In genomic region chr10:128912791-128913190, GRCm38 (mm10) we compare ENCODE assay signal across 10 mouse cellular contexts. TPM values are rescaled to one million over a fixed set of nuclear protein-coding genes. Genes with fewer than 3 reads are reported as not detected.
DNase-seq lines count a peak whose midpoint lies in the region; ATAC-seq and TF ChIP-seq lines count a peak whose summit lies in the region.
"Had no signal": no experiment of that assay in that cellular context is flagged by ENCODE, and none has a peak within 500 bp of the region (broad histone marks: within the 10 kb centered on the region; RNA-seq: fewer than 3 reads in every experiment).

No protein-coding gene starts in this region.

- TF ChIP-seq EP300 in stomach, postnatal 0 days (optimal IDR thresholded peaks at IDR 0.05): no peak

- peaks cover 35% of the 10 kb centered on the region for H3K4me1 ChIP-seq in hindbrain, embryonic 15.5 days (replicated peaks)
- peaks cover 50% of the 10 kb centered on the region for H3K4me1 ChIP-seq in hindbrain, embryonic 10.5 days (replicated peaks)
- peaks cover 18% of the 10 kb centered on the region; the same call in 1 of the 2 replicates for H3K4me1 ChIP-seq in stomach, embryonic 15.5 days
- H3K4me1 ChIP-seq in stomach, postnatal 0 days (replicated peaks; ENCODE audit: control insufficient read depth, insufficient read depth): no peaks in the 10 kb centered on the region
- H3K4me1 ChIP-seq in limb, embryonic 10.5 days: peaks cover 46% of the 10 kb centered on the region

- TF ChIP-seq CTCF in stomach, postnatal 0 days (IDR thresholded peaks at IDR 0.05; ENCODE audit: low read depth): no peak

- H3K36me3 ChIP-seq in hindbrain, embryonic 15.5 days: no peaks in the 10 kb centered on the region; the same call in 1 of the 2 replicates
- peaks cover 54% of the 10 kb centered on the region for H3K36me3 ChIP-seq in hindbrain, embryonic 10.5 days
- peaks cover 32% of the 10 kb centered on the region for H3K36me3 ChIP-seq in stomach, embryonic 15.5 days
- H3K36me3 ChIP-seq in stomach, postnatal 0 days (ENCODE audit: control insufficient read depth, insufficient read depth, low read length): peaks cover 15% of the 10 kb centered on the region
- peaks cover 66% of the 10 kb centered on the region for H3K36me3 ChIP-seq in limb, embryonic 10.5 days

- no peaks in the 10 kb centered on the region for H3K9me3 ChIP-seq in hindbrain, embryonic 15.5 days
- H3K9me3 ChIP-seq in hindbrain, embryonic 10.5 days: no peaks in the 10 kb centered on the region
- no peaks in the 10 kb centered on the region for H3K9me3 ChIP-seq in stomach, embryonic 15.5 days
- H3K9me3 ChIP-seq in stomach, postnatal 0 days (ENCODE audit: control insufficient read depth, low read length): no peaks in the 10 kb centered on the region
- H3K9me3 ChIP-seq in limb, embryonic 10.5 days (replicated peaks): no peaks in the 10 kb centered on the region
- H3K9me3 ChIP-seq: megakaryocyte, embryonic 14.5 days had no signal

- no peak overlapping the region for H3K4me3 ChIP-seq in hindbrain, embryonic 15.5 days
- H3K4me3 ChIP-seq in hindbrain, embryonic 10.5 days: no peak overlapping the region
- no peak overlapping the region for H3K4me3 ChIP-seq in stomach, embryonic 15.5 days (replicated peaks)
- H3K4me3 ChIP-seq in stomach, postnatal 0 days (ENCODE audit: low read depth, low read length): no peak overlapping the region
- no peak overlapping the region for H3K4me3 ChIP-seq in limb, embryonic 10.5 days
- H3K4me3 ChIP-seq: megakaryocyte, embryonic 14.5 days had no signal

- H3K9ac ChIP-seq in hindbrain, embryonic 15.5 days: no peak overlapping the region
- H3K9ac ChIP-seq in stomach, embryonic 15.5 days: no peak overlapping the region
- no peak overlapping the region for H3K9ac ChIP-seq in stomach, postnatal 0 days (ENCODE audit: low read length)

- no peak for DNase-seq in hindbrain, embryonic 10.5 days (ENCODE audit: low spot score)
- no peak for DNase-seq in stomach, postnatal 0 days (ENCODE audit: low spot score)
- no peak for DNase-seq in limb, embryonic 10.5 days (ENCODE audit: low spot score)

- no peak for ATAC-seq in hindbrain, embryonic 15.5 days (ENCODE audit: low FRiP score, low read depth)
- no peak for ATAC-seq in stomach, embryonic 15.5 days (ENCODE audit: insufficient read depth, low FRiP score, low read depth)
- ATAC-seq in stomach, postnatal 0 days (ENCODE audit: low FRiP score, low TSS enrichment): no peak
- no peak for ATAC-seq in megakaryocyte, adult 5-6 weeks (ENCODE audit: poor library complexity, severe bottlenecking)
- ATAC-seq in erythroid progenitor cell, adult 5-6 weeks (replicated peaks; ENCODE audit: low FRiP score, poor library complexity, severe bottlenecking): no peak

- no peak overlapping the region for H3K4me2 ChIP-seq in hindbrain, embryonic 15.5 days
- no peak overlapping the region for H3K4me2 ChIP-seq in stomach, embryonic 15.5 days
- H3K4me2 ChIP-seq in stomach, postnatal 0 days (replicated peaks; ENCODE audit: low read depth): no peak overlapping the region

- H3K27ac ChIP-seq in hindbrain, embryonic 15.5 days (replicated peaks): peak overlapping the region; percentile 41; the same call in 1 of the 2 replicates
- H3K27ac ChIP-seq in hindbrain, embryonic 10.5 days: no peak overlapping the region
- 0 out of 2 replicates have a peak overlapping the region, but pooled peaks have one; percentile 3 for H3K27ac ChIP-seq in stomach, embryonic 15.5 days
- no peak overlapping the region for H3K27ac ChIP-seq in stomach, postnatal 0 days (replicated peaks)
- H3K27ac ChIP-seq in limb, embryonic 10.5 days: peak overlapping the region; percentile 61; the same call in 1 of the 2 replicates

- H3K27me3 ChIP-seq in hindbrain, embryonic 15.5 days: no peaks in the 10 kb centered on the region
- peaks cover 24% of the 10 kb centered on the region for H3K27me3 ChIP-seq in hindbrain, embryonic 10.5 days (ENCODE audit: insufficient read depth, poor library complexity, severe bottlenecking)
- no peaks in the 10 kb centered on the region for H3K27me3 ChIP-seq in stomach, embryonic 15.5 days (replicated peaks)
- H3K27me3 ChIP-seq in stomach, postnatal 0 days (ENCODE audit: control insufficient read depth, insufficient read depth, low read length): no peaks in the 10 kb centered on the region
- no peaks in the 10 kb centered on the region for H3K27me3 ChIP-seq in limb, embryonic 10.5 days (ENCODE audit: low read depth, poor library complexity, severe bottlenecking)

- 79% methylated on average over 4 of the region's 4 CpGs for WGBS in hindbrain, embryonic 15.5 days
- WGBS in hindbrain, embryonic 10.5 days: 82% methylated on average over 4 of the region's 4 CpGs
- WGBS in stomach, embryonic 15.5 days: 75% methylated on average over 4 of the region's 4 CpGs
- WGBS in stomach, postnatal 0 days: 68% methylated on average over 4 of the region's 4 CpGs
- WGBS in limb, embryonic 10.5 days: 86% methylated on average over 4 of the region's 4 CpGs

RNA-seq across cellular contexts. Expression of gene Rdh5, which starts 9.9 kb away (rescaled TPM):
- polyA plus RNA-seq in hindbrain, embryonic 15.5 days (2015; fragmentation: Nextera tagmentation; extraction: Ambion mirVana): 20.9 and 22.1 TPM in 2 replicates
- 15.8 and 18.7 TPM in 2 replicates for polyA plus RNA-seq in hindbrain, embryonic 10.5 days (2016; fragmentation: Nextera tagmentation; extraction: Ambion mirVana)
- 12.9 and 15.0 TPM in 2 replicates for polyA plus RNA-seq in stomach, embryonic 15.5 days (2015; fragmentation: Nextera tagmentation; extraction: Ambion mirVana)
- 8.1 and 9.5 TPM in 2 replicates for polyA plus RNA-seq in stomach, postnatal 0 days (2015; fragmentation: Nextera tagmentation; extraction: Ambion mirVana)
- polyA plus RNA-seq in limb, embryonic 10.5 days (2016; fragmentation: Nextera tagmentation; extraction: Ambion mirVana): 9.2 and 10.2 TPM in 2 replicates
- total RNA-seq in megakaryocyte, adult 5-6 weeks (2015): 3.4 and 6.0 TPM in 2 replicates
- 0.94 and 3.6 TPM in 2 replicates for total RNA-seq in megakaryocyte, adult 5-6 weeks (2017)
- total RNA-seq in erythroid progenitor cell, adult 5-6 weeks (2015; ENCODE audit: low replicate concordance): 11.7 TPM in 1 of 2 replicates, not detected in the other
- 20.1 TPM in 1 of 2 replicates, not detected in the other for total RNA-seq in erythroid progenitor cell, adult 5-6 weeks (2017; ENCODE audit: low replicate concordance)

RNA-seq across cellular contexts. Expression of gene Bloc1s1, which starts 11.0 kb away (rescaled TPM):
- 266 and 268 TPM in 2 replicates for polyA plus RNA-seq in hindbrain, embryonic 15.5 days (2015; fragmentation: Nextera tagmentation; extraction: Ambion mirVana)
- 229 and 285 TPM in 2 replicates for polyA plus RNA-seq in hindbrain, embryonic 10.5 days (2016; fragmentation: Nextera tagmentation; extraction: Ambion mirVana)
- 190 and 208 TPM in 2 replicates for polyA plus RNA-seq in stomach, embryonic 15.5 days (2015; fragmentation: Nextera tagmentation; extraction: Ambion mirVana)
- 194 and 198 TPM in 2 replicates for polyA plus RNA-seq in stomach, postnatal 0 days (2015; fragmentation: Nextera tagmentation; extraction: Ambion mirVana)
- polyA plus RNA-seq in limb, embryonic 10.5 days (2016; fragmentation: Nextera tagmentation; extraction: Ambion mirVana): 168 and 182 TPM in 2 replicates
- 190 and 212 TPM in 2 replicates for total RNA-seq in megakaryocyte, adult 5-6 weeks (2015)
- total RNA-seq in megakaryocyte, adult 5-6 weeks (2017): 135 and 165 TPM in 2 replicates
- 49.0 and 51.2 TPM in 2 replicates for total RNA-seq in erythroid progenitor cell, adult 5-6 weeks (2015; ENCODE audit: low replicate concordance)
- 15.5 and 37.2 TPM in 2 replicates for total RNA-seq in erythroid progenitor cell, adult 5-6 weeks (2017; ENCODE audit: low replicate concordance)

RNA-seq across cellular contexts. Expression of gene Cd63, which starts 12.0 kb away (rescaled TPM):
- 262 and 274 TPM in 2 replicates for polyA plus RNA-seq in hindbrain, embryonic 15.5 days (2015; fragmentation: Nextera tagmentation; extraction: Ambion mirVana)
- polyA plus RNA-seq in hindbrain, embryonic 10.5 days (2016; fragmentation: Nextera tagmentation; extraction: Ambion mirVana): 240 and 253 TPM in 2 replicates
- polyA plus RNA-seq in stomach, embryonic 15.5 days (2015; fragmentation: Nextera tagmentation; extraction: Ambion mirVana): 693 and 758 TPM in 2 replicates
- 760 and 773 TPM in 2 replicates for polyA plus RNA-seq in stomach, postnatal 0 days (2015; fragmentation: Nextera tagmentation; extraction: Ambion mirVana)
- polyA plus RNA-seq in limb, embryonic 10.5 days (2016; fragmentation: Nextera tagmentation; extraction: Ambion mirVana): 430 and 439 TPM in 2 replicates
- total RNA-seq in megakaryocyte, adult 5-6 weeks (2015): 60.5 and 76.0 TPM in 2 replicates
- 46.8 and 47.1 TPM in 2 replicates for total RNA-seq in megakaryocyte, adult 5-6 weeks (2017)
- 57.4 and 85.1 TPM in 2 replicates for total RNA-seq in erythroid progenitor cell, adult 5-6 weeks (2015; ENCODE audit: low replicate concordance)
- 17.7 and 28.4 TPM in 2 replicates for total RNA-seq in erythroid progenitor cell, adult 5-6 weeks (2017; ENCODE audit: low replicate concordance)
- total RNA-seq: CH12.LX had no signal

RNA-seq across cellular contexts. Expression of gene Itga7, which starts 20.8 kb away (rescaled TPM):
- 8.9 TPM in 2 replicates for polyA plus RNA-seq in hindbrain, embryonic 15.5 days (2015; fragmentation: Nextera tagmentation; extraction: Ambion mirVana)
- polyA plus RNA-seq in hindbrain, embryonic 10.5 days (2016; fragmentation: Nextera tagmentation; extraction: Ambion mirVana): 3.7 and 4.0 TPM in 2 replicates
- 5.2 and 5.7 TPM in 2 replicates for polyA plus RNA-seq in stomach, embryonic 15.5 days (2015; fragmentation: Nextera tagmentation; extraction: Ambion mirVana)
- polyA plus RNA-seq in stomach, postnatal 0 days (2015; fragmentation: Nextera tagmentation; extraction: Ambion mirVana): 8.5 and 8.7 TPM in 2 replicates
- 0.15 and 0.24 TPM in 2 replicates for polyA plus RNA-seq in limb, embryonic 10.5 days (2016; fragmentation: Nextera tagmentation; extraction: Ambion mirVana)
- not detected in 2 replicates for total RNA-seq in megakaryocyte, adult 5-6 weeks (2015)
- not detected in 2 replicates for total RNA-seq in megakaryocyte, adult 5-6 weeks (2017)
- not detected in 2 replicates for total RNA-seq in erythroid progenitor cell, adult 5-6 weeks (2015; ENCODE audit: low replicate concordance)
- not detected in 2 replicates for total RNA-seq in erythroid progenitor cell, adult 5-6 weeks (2017; ENCODE audit: low replicate concordance)
- total RNA-seq: common myeloid progenitor, adult 5-6 weeks had no signal

RNA-seq across cellular contexts. Expression of gene Gdf11, which starts 21.3 kb away (rescaled TPM):
- polyA plus RNA-seq in hindbrain, embryonic 15.5 days (2015; fragmentation: Nextera tagmentation; extraction: Ambion mirVana): 8.6 and 8.9 TPM in 2 replicates
- polyA plus RNA-seq in hindbrain, embryonic 10.5 days (2016; fragmentation: Nextera tagmentation; extraction: Ambion mirVana): 8.9 and 11.1 TPM in 2 replicates
- 4.4 and 4.7 TPM in 2 replicates for polyA plus RNA-seq in stomach, embryonic 15.5 days (2015; fragmentation: Nextera tagmentation; extraction: Ambion mirVana)
- polyA plus RNA-seq in stomach, postnatal 0 days (2015; fragmentation: Nextera tagmentation; extraction: Ambion mirVana): 1.5 and 1.6 TPM in 2 replicates
- polyA plus RNA-seq in limb, embryonic 10.5 days (2016; fragmentation: Nextera tagmentation; extraction: Ambion mirVana): 16.2 TPM in 2 replicates
- 0.07 and 0.18 TPM in 2 replicates for total RNA-seq in megakaryocyte, adult 5-6 weeks (2015)
- 0.18 and 0.28 TPM in 2 replicates for total RNA-seq in megakaryocyte, adult 5-6 weeks (2017)
- total RNA-seq in erythroid progenitor cell, adult 5-6 weeks (2015; ENCODE audit: low replicate concordance): 0.36 TPM in 1 of 2 replicates, not detected in the other
- total RNA-seq in erythroid progenitor cell, adult 5-6 weeks (2017; ENCODE audit: low replicate concordance): not detected in 2 replicates
- total RNA-seq: common myeloid progenitor, adult 5-6 weeks had no signal

Comparison
In these comparisons a context has a peak if more than half of its experiments do, and no peak if none do; other contexts are left out.
1. H3K27ac ChIP-seq: peak in hindbrain, embryonic 15.5 days (single experiment), stomach, embryonic 15.5 days (single experiment) and limb, embryonic 10.5 days (single experiment); none in hindbrain, embryonic 10.5 days (single experiment) and stomach, postnatal 0 days (single experiment).